Mouse (Mus musculus) ovary, adult 10 weeks (tissue): ENCODE measurements around the gene Chfr. TPM values are rescaled to one million over a fixed set of nuclear protein-coding genes. Genes with fewer than 3 reads are reported as not detected.

ENCODE experiments used
- polyA plus RNA-seq: library from polyadenylated mRNA; stranded (reverse); fragments of 350-450 nt; fragmentation: Illumina TruSeq; extraction: RNeasy Lipid Tissue Mini Kit (QIAGEN cat#74804); gene quantifications from one replicate; pipeline ENCODE4 v1.2.3, GENCODE M21; 2014

Gene Chfr
- 16.5 TPM for polyA plus RNA-seq

DNA sequence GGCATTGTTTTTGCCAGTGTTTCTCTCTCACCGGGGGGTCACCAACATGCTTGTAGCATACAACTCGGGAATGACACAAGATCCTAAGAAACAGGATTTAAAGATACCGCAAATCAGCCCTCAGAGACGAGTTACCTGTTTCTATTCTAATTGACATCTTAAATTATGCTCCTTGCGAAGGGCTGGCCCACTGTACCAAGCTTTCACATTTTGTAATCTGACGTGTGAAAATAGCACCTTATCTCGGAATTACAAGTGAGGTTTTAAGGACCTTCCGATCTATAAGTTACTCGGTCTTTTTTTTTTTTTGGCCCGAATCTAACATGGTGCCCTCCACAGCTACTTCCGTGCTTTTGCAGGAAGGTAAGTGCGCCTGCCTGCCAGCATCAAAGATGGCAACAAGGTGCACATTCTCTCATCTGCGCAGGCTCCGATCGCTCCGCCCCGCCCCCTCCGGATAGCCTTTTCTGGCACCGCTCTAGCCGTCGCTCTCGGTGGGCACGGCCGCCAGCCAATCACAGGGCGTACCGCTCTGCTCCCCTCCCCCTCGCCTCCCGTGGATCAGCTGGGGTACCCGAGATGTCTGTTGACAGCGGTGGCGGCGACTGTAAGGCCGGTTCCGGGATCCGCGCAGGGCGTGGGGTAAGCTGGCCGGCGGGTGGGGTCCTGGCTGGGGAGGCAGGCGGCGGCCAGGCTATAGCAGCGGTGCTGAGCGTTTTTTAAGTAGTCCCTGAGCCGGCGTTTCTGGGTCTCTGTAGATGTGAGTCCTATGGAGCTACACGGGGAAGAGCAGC lies at the start of gene Chfr:
TSS of gene Chfr (plus strand) at position 550 of the 794 bp plus-strand sequence.

GRCm38 (mm10) chr5:110094030-110094846 lies 41.4 kb upstream of the Chfr start, which contains the start of gene Gm35315:
TSS of gene Gm35315 (minus strand) at chr5:110094420.

GRCm38 (mm10) chr5:110099656-110100580 lies 35.7 kb upstream of the Chfr start, which contains the start of gene Plcxd1:
TSS of gene Plcxd1 (plus strand) at chr5:110099969.

GRCm38 (mm10) chr5:110107581-110108304 lies 27.9 kb upstream of the Chfr start, which contains the start of gene Gtpbp6:
TSS of gene Gtpbp6 (minus strand) at chr5:110108197.

DNA sequence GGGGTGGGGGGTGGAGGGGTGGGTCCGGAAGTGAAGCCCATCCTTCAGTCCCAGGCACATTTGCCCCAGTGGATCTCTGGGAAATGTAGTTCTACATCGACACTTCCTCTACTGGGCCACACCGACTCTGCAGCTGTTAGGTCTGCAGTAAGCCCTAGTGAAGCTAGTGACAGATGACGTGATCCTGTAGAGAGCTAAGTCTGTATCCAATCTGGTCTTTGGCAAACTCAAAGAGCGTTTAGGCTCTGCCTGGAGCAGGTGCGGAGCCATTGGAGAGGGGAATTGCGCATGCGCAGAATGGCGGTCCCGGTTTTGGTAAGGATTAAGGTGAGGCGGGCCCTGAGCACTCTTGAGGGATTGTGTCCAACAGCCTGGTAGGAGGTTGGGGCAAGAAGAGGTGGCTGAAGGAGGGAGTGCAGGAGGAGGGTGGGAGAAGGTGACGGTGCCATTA lies 25.6 kb upstream of the Chfr start, which contains the start of gene Zfp605:
TSS of gene Zfp605 (plus strand) at position 102 of the 451 bp plus-strand sequence.

GRCm38 (mm10) chr5:110176362-110177020 lies 40.8 kb downstream of the Chfr start, which contains the start of gene Golga3:
TSS of gene Golga3 (plus strand) at chr5:110176701.

Other genes with a start within 250 kb of the Chfr start
- 93.5 TPM for gene Gm15446, start 212.4 kb upstream of the Chfr start, polyA plus RNA-seq
- 107 TPM for gene Zfp932, start 139.3 kb upstream of the Chfr start, polyA plus RNA-seq
- 13.2 TPM for gene Gm17655, start 63.3 kb upstream of the Chfr start, polyA plus RNA-seq
- gene Gm35315, start 41.4 kb upstream of the Chfr start, polyA plus RNA-seq, result 6.4 TPM
- gene Plcxd1, start 35.9 kb upstream of the Chfr start, polyA plus RNA-seq, result not detected
- gene Gtpbp6, start 27.6 kb upstream of the Chfr start, polyA plus RNA-seq, result not detected
- 22.9 TPM for gene Zfp605, start 25.8 kb upstream of the Chfr start, polyA plus RNA-seq
- gene Golga3, start 40.9 kb downstream of the Chfr start, polyA plus RNA-seq, result 25.1 TPM
- 64.0 TPM for gene Ankle2, start 95.2 kb downstream of the Chfr start, polyA plus RNA-seq
- gene Pgam5, start 134.1 kb downstream of the Chfr start, polyA plus RNA-seq, result 43.2 TPM
- gene Pxmp2, start 150.3 kb downstream of the Chfr start, polyA plus RNA-seq, result 4.5 TPM
- 16.1 TPM for gene Pole, start 150.5 kb downstream of the Chfr start, polyA plus RNA-seq
- gene P2rx2, start 207.4 kb downstream of the Chfr start, polyA plus RNA-seq, result not detected
- not detected for gene Lrcol1, start 208.9 kb downstream of the Chfr start, polyA plus RNA-seq